Mouse (Mus musculus) spleen, adult 18-20 months (tissue): ENCODE results near the gene Fam43b.
"Not testable (repeated sequence)": the region's sequence is repeated elsewhere in the genome, so short reads cannot be mapped to it uniquely, and the experiment has no call there.

Experiments used
- DNase-seq, 2 experiments: peaks; one replicate each; pipeline ENCODE4 v3.0.0; 2022; ENCODE audit warnings: mixed read lengths in 2 of 2

Fam43b gene

GRCm38 (mm10) chr4:138395971-138396645, at the start of gene Fam43b:
Fam43b (minus strand) TSS chr4:138396528.
- DNase-seq: no peak

GRCm38 (mm10) chr4:138444941-138445340, 48.6 kb upstream of the Fam43b start:
- DNase-seq: no peak

GRCm38 (mm10) chr4:138440062-138440461, 43.7 kb upstream of the Fam43b start:
- no peak for DNase-seq

GRCm38 (mm10) chr4:138434347-138435316, 38.3 kb upstream of the Fam43b start, which contains the start of gene Mul1:
Mul1 (plus strand) TSS chr4:138434671.
- DNase-seq: peak; percentile 87 to 93

DNA sequence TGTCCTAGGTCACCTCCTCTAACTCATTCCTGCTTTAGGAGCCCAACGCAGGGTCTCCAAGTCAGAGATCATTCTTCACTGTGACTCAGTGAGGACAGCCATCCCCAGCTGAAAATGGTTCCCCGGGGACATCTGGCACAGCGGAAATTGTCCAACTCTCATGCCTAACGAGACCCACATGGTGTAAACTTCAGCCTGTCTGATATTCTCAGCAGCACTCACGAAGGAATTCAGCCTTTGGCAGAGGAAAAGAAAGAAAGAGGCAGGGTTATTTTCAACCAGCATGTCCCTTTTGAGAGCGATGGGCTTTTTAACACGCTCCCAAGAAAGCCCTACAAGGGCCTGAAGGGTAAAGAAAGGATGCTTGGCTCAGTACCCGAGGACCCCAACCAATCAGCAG, 35.0 kb upstream of the Fam43b start:
- DNase-seq: no peak

GRCm38 (mm10) chr4:138429778-138430177, 33.5 kb upstream of the Fam43b start:
- DNase-seq: no peak

- DNase-seq: peak; percentile 28 to 67
Measured at GRCm38 (mm10) chr4:138426778-138427705, 30.7 kb upstream of the Fam43b start.

- not testable (repeated sequence) for DNase-seq
Measured at GRCm38 (mm10) chr4:138425604-138426003, 29.3 kb upstream of the Fam43b start.

DNA sequence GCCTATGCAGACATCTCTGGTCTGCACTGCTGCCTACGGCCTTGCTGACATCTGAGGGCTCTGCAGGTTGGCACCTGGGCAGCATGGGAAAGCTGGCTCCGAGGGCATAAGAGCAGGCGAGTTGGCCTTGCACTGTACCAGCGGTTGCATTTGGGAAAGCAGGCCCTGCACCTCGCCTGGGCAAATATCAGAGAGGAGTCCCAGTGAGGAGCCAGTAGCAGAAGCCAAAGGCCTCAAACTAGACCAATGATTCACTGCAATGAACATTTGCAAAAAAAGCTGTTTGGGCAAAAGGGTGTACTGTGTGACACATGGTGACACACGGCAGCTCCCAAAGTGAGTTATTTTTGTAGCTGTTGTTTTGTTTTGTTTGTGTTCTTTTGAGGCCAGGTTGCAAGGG, 28.7 kb upstream of the Fam43b start:
- DNase-seq: no peak

DNA sequence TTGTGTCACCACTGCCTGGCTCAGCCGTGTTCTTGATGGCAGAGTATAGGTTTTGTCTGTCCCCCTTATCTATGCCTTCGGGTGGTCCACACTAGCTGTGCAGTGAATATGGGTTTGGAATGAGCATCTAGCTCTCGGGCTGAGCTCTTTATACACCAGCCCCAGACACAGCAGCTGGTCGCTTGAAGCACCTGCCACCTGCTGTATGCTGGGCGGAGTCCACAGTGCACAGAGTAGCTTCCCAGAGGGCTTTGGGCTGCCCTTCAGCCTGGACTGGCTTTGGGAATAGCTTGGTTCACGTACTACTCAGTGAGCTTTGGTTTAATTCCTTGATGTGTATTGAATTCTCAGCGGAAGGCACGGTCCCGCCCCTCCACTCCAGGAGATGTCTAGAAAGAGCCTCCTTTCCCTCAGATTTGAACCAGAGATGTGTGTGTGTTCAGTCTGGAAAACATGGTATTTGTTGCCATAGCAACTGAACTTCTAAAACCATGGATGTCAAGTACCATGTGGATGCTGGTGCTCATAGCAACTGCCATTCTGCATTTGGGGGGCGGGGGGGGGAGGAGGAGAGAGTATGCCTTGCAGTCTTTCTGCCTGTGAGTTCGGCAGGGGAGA, 22.1 kb upstream of the Fam43b start:
- DNase-seq: no peak

DNA sequence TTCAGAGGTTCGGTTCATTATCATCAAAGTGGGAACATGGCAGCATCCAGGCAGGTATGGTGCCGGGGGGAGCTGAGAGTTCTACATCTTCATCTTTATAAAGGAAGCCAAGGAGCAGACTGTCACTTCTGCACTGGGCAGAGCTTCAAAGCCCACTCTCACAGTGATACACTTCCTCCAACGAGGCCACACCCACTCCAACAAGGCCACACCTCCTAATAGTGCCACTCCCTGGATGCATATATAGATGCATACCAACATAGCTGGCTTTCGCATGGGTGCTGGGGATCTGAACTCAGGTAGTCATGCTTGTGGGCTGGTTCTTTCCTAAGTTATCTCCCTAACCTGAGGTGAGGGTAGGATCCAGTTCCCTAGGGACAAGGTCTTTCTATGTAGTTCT, 21.6 kb upstream of the Fam43b start:
- no peak for DNase-seq

GRCm38 (mm10) chr4:138416414-138416813, 20.1 kb upstream of the Fam43b start:
- no peak for DNase-seq

DNA sequence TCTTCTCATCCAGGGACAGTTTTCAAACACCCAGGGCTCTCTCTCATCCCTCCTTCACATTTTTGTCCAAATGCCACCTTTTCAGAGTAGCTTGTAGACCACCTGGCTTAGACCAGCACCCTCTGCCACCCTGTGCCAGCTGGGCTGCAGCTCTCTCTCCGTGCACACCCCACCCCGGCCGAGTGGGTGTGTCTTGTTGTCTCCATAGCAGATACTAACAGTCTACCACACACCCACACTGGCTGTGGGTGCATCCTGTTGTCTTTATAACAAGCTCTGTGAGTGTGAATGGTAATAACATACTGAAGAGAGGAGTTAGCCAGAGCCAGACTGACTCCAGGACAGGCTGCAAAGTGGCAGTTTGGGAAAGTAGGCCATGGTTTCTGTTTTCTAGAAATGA, 19.7 kb upstream of the Fam43b start:
- DNase-seq: no peak

DNA sequence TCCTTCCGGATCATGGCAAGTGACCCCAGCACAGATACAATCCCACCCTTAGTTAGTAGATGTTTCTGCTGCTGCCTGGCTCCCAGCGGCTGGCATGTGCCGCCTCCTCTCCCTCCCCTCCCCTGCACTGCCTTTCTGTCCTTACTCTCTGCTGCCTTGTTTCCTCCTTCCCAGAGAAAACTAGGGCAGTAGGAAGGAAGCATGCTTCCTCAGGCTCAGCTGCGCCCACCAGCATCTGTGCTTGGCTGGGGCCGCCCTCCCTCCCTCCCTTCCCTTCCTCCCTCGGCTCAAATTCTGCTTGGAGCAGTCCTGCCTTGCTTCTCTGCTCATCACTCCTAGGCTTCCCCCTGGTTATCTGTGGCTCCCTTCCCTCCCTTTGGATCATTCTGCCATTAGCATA, 18.4 kb upstream of the Fam43b start:
- no peak for DNase-seq

- DNase-seq: no peak
Measured at GRCm38 (mm10) chr4:138411504-138412121, 15.3 kb upstream of the Fam43b start.

DNA sequence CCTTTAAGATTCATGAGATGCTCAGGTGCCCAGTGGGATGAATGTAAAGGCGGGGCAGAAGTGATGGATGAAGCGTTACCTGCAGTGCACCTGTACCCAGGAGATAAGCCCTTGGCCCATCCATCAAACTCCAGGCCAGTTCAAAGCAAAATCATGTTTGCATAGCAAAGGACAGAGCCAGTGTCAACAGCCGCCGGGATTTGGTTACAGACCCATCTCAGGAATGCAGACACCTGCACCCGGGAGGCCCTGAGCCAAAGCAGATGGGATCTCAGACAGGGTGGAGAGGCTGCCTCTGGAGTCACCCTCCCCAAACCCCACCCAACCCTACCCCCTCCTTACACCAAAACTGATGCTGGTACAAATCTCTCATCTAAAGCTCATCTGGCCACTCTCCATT, 14.7 kb upstream of the Fam43b start:
- no peak for DNase-seq

DNA sequence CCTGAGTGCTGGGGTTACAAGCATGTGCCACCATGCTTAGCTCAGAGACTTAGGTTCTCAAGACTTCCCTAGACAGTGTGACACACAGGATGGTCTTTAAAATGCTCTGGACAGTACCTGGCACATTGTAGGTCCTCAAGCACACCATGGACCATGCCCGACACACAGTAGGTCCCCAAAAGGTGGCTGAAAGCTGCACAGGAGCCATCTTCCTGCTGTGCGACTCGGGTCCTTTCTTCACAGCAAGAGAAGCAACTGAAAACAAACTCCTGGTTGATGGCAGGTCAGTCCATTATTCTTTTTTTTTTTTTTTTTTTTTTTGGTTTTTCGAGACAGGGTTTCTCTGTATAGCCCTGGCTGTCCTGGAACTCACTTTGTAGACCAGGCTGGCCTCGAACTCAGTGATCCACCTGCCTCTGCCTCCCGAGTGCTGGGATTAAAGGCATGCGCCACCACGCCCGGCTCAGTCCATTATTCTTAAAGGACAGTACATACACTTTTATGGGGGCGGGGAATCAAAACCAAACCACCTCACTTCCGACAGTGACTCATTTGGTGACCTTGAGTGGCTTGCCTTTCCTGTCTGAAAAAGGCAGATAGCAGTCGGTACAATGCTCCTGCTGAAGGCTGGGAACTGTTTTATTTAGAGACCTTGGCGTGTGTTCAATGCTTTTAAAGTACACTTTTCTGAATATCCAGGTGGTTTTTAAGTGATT, 11.3 kb upstream of the Fam43b start:
- no peak for DNase-seq

- peak in 1 of 2 experiments; percentile 44 for DNase-seq
Measured at GRCm38 (mm10) chr4:138404806-138405205, 8.5 kb upstream of the Fam43b start.

GRCm38 (mm10) chr4:138396711-138397110, 383 bp upstream of the Fam43b start:
- no peak for DNase-seq

GRCm38 (mm10) chr4:138395087-138395970, 999 bp downstream of the Fam43b start:
- DNase-seq: no peak
